8 mouse cellular contexts compared by ENCODE assay signal in genomic region chr3:122246406-122246805, GRCm38 (mm10). TPM values are rescaled to one million over a fixed set of nuclear protein-coding genes. Genes with fewer than 3 reads are reported as not detected.
DNase-seq lines count a peak whose midpoint lies in the region; ATAC-seq lines count a peak whose summit lies in the region.

No protein-coding gene starts in this region.

- H3K9ac ChIP-seq in heart, embryonic 14.5 days (ENCODE audit: low read length) = peak overlapping the region; percentile 90
- H3K9ac ChIP-seq in hindbrain, embryonic 11.5 days (ENCODE audit: low read depth, low read length) = no peak overlapping the region; the same call in 1 of the 2 replicates

- no peaks in the 10 kb centered on the region for H3K36me3 ChIP-seq in heart, embryonic 14.5 days (ENCODE audit: control insufficient read depth, insufficient read depth, low read length)
- no peaks in the 10 kb centered on the region for H3K36me3 ChIP-seq in hindbrain, embryonic 11.5 days (ENCODE audit: control insufficient read depth, insufficient read depth, low read length)
- no peaks in the 10 kb centered on the region for H3K36me3 ChIP-seq in midbrain, embryonic 10.5 days

- intact Hi-C loops in heart, postnatal 25 days (cut with DNase I) = loop anchor here (2.0 to 10.0 kb wide), 3 partner anchors 14 to 362 kb away; no protein-coding TSS in a partner anchor

- peak overlapping the region; percentile 73 for H3K4me2 ChIP-seq in heart, embryonic 14.5 days (ENCODE audit: low read length)
- peak overlapping the region; percentile 77 for H3K4me2 ChIP-seq in hindbrain, embryonic 11.5 days (replicated peaks; ENCODE audit: low read depth, low read length)

- WGBS in heart, embryonic 14.5 days = 27% methylated on average over 6 of the region's 6 CpGs
- WGBS in hindbrain, embryonic 11.5 days = 30% methylated on average over 6 of the region's 6 CpGs
- 29% methylated on average over 6 of the region's 6 CpGs for WGBS in midbrain, embryonic 10.5 days

- H3K27me3 ChIP-seq in heart, embryonic 14.5 days (ENCODE audit: control insufficient read depth, insufficient read depth, low read length) = no peaks in the 10 kb centered on the region
- H3K27me3 ChIP-seq in hindbrain, embryonic 11.5 days (ENCODE audit: control insufficient read depth, insufficient read depth, low read length) = no peaks in the 10 kb centered on the region
- H3K27me3 ChIP-seq in midbrain, embryonic 10.5 days (ENCODE audit: low read depth, poor library complexity, severe bottlenecking) = no peaks in the 10 kb centered on the region; the same call in 1 of the 2 replicates

- H3K4me1 ChIP-seq in heart, embryonic 14.5 days (ENCODE audit: control insufficient read depth in 2 of 2, insufficient read depth in 2 of 2, low read length in 2 of 2) = peaks cover 2 to 16% of the 10 kb centered on the region in 2 experiments
- peaks cover 2% of the 10 kb centered on the region; the same call in 1 of the 2 replicates for H3K4me1 ChIP-seq in hindbrain, embryonic 11.5 days (replicated peaks; ENCODE audit: control insufficient read depth, insufficient read depth, low read length)
- H3K4me1 ChIP-seq in midbrain, embryonic 10.5 days = peaks cover 47% of the 10 kb centered on the region

- no peak for ATAC-seq in heart, embryonic 14.5 days (ENCODE audit: insufficient number of reproducible peaks, insufficient read depth, low FRiP score, low read depth)
- ATAC-seq in hindbrain, embryonic 11.5 days (ENCODE audit: low FRiP score) = no peak
- ATAC-seq in monocyte, adult 5-6 weeks (replicated peaks; ENCODE audit: insufficient number of reproducible peaks, low FRiP score, low TSS enrichment, poor library complexity, severe bottlenecking) = no peak

- H3K4me3 ChIP-seq in heart, embryonic 14.5 days (ENCODE audit: control insufficient read depth in 1 of 2, insufficient read depth in 1 of 2, low read depth in 1 of 2, low read length in 2 of 2) = peak overlapping the region; percentile 79 to 86
- H3K4me3 ChIP-seq in hindbrain, embryonic 11.5 days (ENCODE audit: low read depth, low read length) = peak overlapping the region; percentile 84
- H3K4me3 ChIP-seq in midbrain, embryonic 10.5 days = peak overlapping the region; percentile 87

- no peak for DNase-seq in heart, postnatal 25 days (ENCODE audit: low spot score)
- peak; percentile 26 for DNase-seq in MEL-GATA-1-ER (ENCODE audit: extremely low read depth, low read depth)
- DNase-seq in hindbrain, embryonic 11.5 days (ENCODE audit: low spot score) = no peak
- no peak for DNase-seq in midbrain, embryonic 10.5 days (ENCODE audit: low spot score)
- DNase-seq in urinary bladder, postnatal 36 days (ENCODE audit: low spot score in 2 of 2) = no peak
- DNase-seq in frontal cortex, postnatal 25 days (ENCODE audit: low spot score in 2 of 2) = no peak

- H3K27ac ChIP-seq in heart, embryonic 14.5 days (replicated peaks in 1 of 2; ENCODE audit: control insufficient read depth in 1 of 2, insufficient read depth in 1 of 2, low read depth in 2 of 2, low read length in 2 of 2) = 0 out of 4 replicates have a peak overlapping the region, but pooled peaks of 1 of the 2 experiments have one; percentile 92
- no peak overlapping the region for H3K27ac ChIP-seq in hindbrain, embryonic 11.5 days (ENCODE audit: low read depth, low read length)
- H3K27ac ChIP-seq in midbrain, embryonic 10.5 days (replicated peaks) = peak overlapping the region; percentile 93

- no peaks in the 10 kb centered on the region for H3K9me3 ChIP-seq in heart, embryonic 14.5 days (ENCODE audit: control insufficient read depth, low read length)
- no peaks in the 10 kb centered on the region for H3K9me3 ChIP-seq in hindbrain, embryonic 11.5 days (ENCODE audit: control insufficient read depth, low read length)
- no peaks in the 10 kb centered on the region for H3K9me3 ChIP-seq in midbrain, embryonic 10.5 days (replicated peaks)

RNA-seq across cellular contexts. Expression of gene Gclm, which starts 1.0 kb away (rescaled TPM):
- 60.0 and 69.3 TPM in 2 replicates for polyA plus RNA-seq in heart, embryonic 14.5 days (2014; fragmentation: Nextera tagmentation; extraction: Ambion mirVana)
- 10 to 100 TPM; 47.0 to 51.4 TPM for total RNA-seq in heart, postnatal 25 days (2021)
- polyA plus RNA-seq in hindbrain, embryonic 11.5 days (2014; fragmentation: Nextera tagmentation; extraction: Ambion mirVana) = 52.3 and 53.6 TPM in 2 replicates
- polyA plus RNA-seq in midbrain, embryonic 10.5 days (2016; fragmentation: Nextera tagmentation; extraction: Ambion mirVana) = 44.6 and 52.5 TPM in 2 replicates
- 15.3 to 20.7 TPM (median 18.5 TPM) in 3 replicates for total RNA-seq in monocyte, adult 5-6 weeks (2017)

RNA-seq across cellular contexts. Expression of gene Dnttip2, which starts 27.8 kb away (rescaled TPM):
- polyA plus RNA-seq in heart, embryonic 14.5 days (2014; fragmentation: Nextera tagmentation; extraction: Ambion mirVana) = 41.1 and 42.9 TPM in 2 replicates
- 10 to 100 TPM; 23.8 to 26.0 TPM for total RNA-seq in heart, postnatal 25 days (2021)
- 85.0 and 92.5 TPM in 2 replicates for polyA plus RNA-seq in hindbrain, embryonic 11.5 days (2014; fragmentation: Nextera tagmentation; extraction: Ambion mirVana)
- polyA plus RNA-seq in midbrain, embryonic 10.5 days (2016; fragmentation: Nextera tagmentation; extraction: Ambion mirVana) = 86.2 and 90.6 TPM in 2 replicates
- 121 to 170 TPM (median 151 TPM) in 3 replicates for total RNA-seq in monocyte, adult 5-6 weeks (2017)

RNA-seq across cellular contexts. Expression of gene Bcar3, which starts 47.5 kb away (rescaled TPM):
- 2.7 and 2.8 TPM in 2 replicates for polyA plus RNA-seq in heart, embryonic 14.5 days (2014; fragmentation: Nextera tagmentation; extraction: Ambion mirVana)
- 1 to 10 TPM; 6.4 to 7.2 TPM for total RNA-seq in heart, postnatal 25 days (2021)
- 6.7 and 8.4 TPM in 2 replicates for polyA plus RNA-seq in hindbrain, embryonic 11.5 days (2014; fragmentation: Nextera tagmentation; extraction: Ambion mirVana)
- polyA plus RNA-seq in midbrain, embryonic 10.5 days (2016; fragmentation: Nextera tagmentation; extraction: Ambion mirVana) = 21.8 and 22.9 TPM in 2 replicates
- total RNA-seq in monocyte, adult 5-6 weeks (2017) = 5.9 to 13.0 TPM (median 7.0 TPM) in 3 replicates
